Mouse (Mus musculus) liver, adult 2 months (tissue): Measurements from ENCODE around the gene Igf1r.

Source experiments
- CTCF ChIP-seq: fragments of 200-500 bp; IDR thresholded peaks from 2 replicates; pipeline ENCODE4 v1.5.1; 2011; ENCODE audit warnings: low read depth, low read length, control low read depth
- POLR2A ChIP-seq: fragments of 200-500 bp; IDR thresholded peaks from 2 replicates; pipeline ENCODE4 v1.6.1; 2011; ENCODE audit warnings: low read length, control low read depth; ENCODE audit not compliant: insufficient read depth; ENCODE audit errors: extremely low read depth

DNA sequence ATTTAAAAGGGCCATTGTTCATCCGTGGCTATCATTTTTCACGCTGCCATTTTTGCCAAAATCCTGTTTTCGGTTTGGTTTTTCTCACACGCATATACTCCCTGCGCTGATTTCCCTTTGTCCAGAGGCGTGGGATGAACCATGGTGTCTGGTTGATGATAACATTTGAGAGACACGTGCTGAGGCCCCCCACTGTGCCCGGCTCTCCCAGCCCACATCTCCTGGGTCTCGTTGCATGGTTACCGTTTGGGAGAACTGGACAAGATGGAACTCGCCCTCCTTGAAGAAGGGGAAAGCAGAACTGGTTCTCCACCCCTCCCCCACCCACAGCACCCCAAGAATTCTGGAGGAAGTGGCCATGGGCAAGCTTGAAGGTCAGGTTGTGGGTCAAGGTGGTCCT lies 274.4 kb downstream of the Igf1r start:
- TF ChIP-seq CTCF (no peak), POLR2A (no peak)
